Mouse (Mus musculus): ENCODE data around the gene Thap4.
"Not testable (repeated sequence)": the region's sequence is repeated elsewhere in the genome, so short reads cannot be mapped to it uniquely, and the experiment has no call there.

The Thap4 gene

DNA sequence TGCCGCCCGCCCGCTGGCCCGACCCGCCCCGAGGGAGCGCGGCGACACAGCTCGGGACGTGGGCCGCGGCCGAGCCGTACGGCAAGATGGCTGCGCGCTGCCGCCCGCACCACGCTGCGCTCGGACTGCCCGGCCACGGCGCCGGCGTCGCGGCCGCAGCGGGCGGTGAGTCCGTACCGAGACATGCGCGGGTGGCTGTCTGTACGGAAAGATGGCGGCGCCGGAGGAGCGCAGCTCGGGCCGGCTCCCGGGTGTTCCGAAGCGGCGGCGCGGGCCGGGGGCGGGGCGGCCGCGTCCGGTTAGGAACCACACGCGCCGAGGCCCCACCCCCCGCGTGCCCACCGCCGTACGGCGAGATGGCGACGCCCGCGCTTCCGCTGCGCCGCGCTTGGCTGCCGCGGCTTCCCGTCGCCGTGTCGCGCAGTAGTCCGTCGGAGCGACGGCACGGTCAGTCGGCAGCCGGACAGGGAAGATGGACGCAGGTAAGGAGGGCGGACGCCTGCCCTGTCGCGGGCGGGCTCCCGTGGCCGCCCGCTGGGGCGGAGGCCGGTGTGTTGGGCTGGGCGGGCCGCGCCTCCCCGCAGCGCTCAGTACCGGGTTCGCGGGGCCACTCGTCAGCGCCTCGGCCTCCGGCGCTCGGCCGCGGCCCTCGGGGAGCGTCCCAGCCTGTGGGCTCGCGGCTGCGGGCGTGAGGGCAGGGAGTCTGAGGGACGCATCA, at the start of gene Thap4:
TSS of gene Thap4 (minus strand) at position 292 of the 718 bp plus-strand sequence.
- peak; percentile 96 for DNase-seq (ENCODE audit: low spot score in 2 of 2)

DNA sequence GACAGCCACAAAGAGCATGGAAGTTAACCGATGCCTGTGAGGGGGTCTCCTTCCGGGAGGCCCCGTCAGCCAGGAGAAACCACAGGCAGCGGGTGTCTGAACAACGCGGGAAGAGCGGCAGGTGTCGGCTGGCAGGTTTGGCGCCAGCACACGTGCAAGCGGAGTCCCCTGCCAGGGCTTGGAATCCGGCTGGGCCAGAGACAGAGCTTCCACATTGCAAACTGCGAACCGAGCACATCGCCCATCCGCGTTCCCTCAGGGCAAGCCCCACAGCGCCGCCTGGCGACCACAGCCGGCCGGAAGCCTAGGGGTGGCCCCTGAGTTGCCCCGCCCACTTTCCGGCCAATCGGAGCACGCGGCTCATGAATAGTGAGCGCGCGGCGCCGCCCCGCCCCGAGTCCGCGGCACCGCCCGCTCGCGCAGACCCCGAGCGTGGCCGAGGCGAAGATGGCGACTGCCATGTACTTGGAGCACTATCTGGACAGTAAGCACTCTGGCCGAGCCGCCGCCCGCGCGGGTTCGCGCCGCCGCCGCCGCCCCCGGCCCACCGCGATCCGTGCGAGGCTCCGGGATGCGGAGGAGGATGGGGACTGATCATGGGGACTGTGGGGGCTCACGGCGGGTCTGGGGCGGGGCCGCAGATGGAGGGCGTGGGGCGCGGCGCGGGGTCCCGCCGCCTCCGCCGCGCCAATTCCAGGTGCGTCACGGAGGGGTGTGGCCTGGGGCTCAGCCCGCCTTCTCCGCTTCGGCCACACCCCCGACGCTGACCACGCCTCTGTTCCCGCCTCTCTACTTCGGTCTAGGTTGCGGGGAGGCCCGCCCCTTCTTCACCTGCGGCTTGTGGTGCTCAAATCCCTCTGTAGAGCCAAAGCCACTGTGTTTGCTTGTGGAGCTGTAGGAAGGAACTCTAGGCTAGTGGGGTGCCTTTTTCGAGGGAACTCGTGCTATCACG, 49.2 kb upstream of the Thap4 start, which contains the start of gene Ing5:
TSS of gene Ing5 (plus strand) at position 410 of the 952 bp plus-strand sequence.
- peak; percentile 99 to 100 for DNase-seq (ENCODE audit: low spot score in 2 of 2)

DNA sequence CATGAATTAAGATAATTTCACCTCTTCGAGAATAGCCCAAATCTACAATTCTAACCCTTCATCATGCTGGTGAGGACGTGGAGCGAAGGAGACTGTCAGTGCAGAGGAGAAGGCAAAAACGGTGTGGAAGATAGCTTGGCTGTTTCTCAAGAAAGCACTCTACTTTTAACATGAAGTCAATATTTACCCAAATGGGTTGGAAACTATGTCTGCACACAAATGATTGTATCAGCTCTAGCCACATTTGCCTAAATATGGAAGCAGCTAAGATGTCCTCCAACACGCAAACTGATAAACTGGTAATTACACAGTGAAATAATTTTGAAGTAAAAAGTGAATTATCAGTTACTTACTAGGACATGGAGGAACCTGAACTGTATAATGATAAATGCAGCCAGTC, 48.1 kb upstream of the Thap4 start:
- no peak for DNase-seq (ENCODE audit: low spot score in 2 of 2)

DNA sequence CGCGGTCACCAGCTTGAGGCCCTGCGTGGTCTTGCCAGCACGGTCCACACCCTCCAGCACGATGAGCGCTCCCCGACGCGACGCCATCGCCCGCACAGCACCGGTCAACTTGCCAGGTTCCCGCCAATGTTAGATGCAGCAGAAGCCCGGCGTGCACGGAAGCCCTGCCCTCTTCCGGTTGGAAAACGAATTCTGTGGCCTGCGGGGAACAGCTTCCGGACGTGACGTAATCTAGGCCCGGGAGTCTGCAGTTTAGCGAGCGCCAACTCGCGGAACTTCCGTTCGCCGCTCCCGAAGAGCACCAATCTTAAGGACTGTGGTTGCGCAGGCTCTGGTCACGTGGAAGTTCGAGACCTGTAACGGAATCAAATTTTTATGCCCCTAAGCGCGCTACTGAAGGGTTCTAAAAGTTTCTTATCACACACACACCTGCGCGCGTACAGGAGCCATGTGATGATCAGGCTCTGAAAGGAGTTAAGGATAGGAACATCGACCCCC, 47.1 kb upstream of the Thap4 start, which contains the start of gene Dtymk:
TSS of gene Dtymk (minus strand) at position 194 of the 498 bp plus-strand sequence.
- peak; percentile 96 to 97 for DNase-seq (ENCODE audit: low spot score in 2 of 2)

DNA sequence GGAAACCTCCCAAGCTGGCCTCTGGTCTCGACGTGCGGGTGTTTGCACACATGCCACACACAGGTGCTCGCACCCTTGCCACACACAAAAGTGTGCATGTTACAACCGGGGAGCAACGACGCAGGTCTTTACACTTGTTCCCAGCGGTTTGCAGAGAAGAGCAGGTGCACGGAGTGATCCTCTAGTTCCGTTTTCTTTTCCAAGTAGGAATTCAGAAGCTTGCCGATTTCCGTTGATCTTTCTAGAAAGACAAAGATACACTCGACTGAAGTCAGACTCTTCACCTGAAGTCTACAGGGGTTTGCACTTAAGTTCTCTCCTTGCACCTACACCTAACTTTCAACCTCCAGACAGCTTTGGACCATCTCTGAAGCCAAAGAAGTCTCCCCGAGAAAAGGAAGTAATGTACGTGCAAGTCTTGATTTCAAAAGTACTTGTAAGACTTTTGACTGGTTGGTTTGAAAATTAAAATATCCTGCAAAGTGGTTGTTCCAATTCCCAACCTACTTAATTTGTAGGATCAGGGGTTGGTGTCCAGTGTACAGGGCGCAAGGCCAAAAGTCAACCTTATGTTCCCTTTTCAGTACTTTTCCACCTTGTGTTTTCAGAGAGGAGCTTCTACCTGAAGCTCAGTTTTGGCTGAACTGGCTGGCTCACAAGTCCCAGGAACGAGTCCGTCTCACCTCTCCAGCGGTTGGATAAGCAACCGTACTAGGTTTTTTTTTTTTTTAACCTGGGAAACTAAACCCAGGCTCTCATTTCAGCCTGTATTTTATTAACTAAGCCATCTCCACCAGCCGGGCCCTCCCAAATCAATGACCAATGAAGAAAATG, 46.2 kb upstream of the Thap4 start:
- DNase-seq (ENCODE audit: low spot score in 2 of 2), result no peak

DNA sequence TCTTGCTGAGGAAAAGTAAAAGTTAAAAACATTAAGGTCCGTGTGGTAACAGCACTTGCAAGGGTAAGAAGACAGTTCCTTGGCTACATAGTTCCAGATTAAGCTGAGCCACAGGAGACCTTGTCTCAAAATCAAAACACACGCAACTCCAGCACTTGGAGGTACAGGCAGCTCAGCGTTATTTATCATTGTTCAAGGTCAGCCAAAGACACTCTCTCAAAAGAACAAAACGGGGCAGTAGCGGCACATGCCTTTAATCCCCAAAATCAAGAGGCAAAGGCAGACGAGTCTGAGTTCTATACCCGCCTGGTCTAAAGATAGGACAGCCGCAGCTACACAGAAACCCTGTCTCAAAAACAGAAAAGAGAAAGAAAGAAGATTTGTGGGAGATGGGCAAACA, 41.2 kb upstream of the Thap4 start:
- DNase-seq (ENCODE audit: low spot score in 2 of 2), result no peak

DNA sequence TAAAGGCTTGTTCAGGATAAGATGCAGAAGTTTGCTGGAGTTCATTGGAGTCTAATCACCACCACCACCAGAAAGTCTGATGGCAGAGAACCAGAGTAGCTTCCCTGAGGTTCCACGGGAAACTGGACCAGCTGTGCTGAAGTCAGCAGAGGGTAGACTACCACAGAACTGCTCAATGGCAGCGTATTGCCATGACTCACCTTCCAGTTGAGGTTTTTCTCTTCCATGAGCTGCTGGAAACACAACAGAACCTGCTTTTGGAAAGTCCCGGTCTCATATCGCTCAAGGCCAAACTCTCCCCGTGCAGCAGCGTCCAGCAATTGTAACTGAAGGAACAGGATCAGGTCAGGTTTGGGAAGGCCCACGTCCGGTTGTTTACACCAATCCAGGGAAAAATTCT, 39.9 kb upstream of the Thap4 start:
- no peak for DNase-seq (ENCODE audit: low spot score in 2 of 2)

DNA sequence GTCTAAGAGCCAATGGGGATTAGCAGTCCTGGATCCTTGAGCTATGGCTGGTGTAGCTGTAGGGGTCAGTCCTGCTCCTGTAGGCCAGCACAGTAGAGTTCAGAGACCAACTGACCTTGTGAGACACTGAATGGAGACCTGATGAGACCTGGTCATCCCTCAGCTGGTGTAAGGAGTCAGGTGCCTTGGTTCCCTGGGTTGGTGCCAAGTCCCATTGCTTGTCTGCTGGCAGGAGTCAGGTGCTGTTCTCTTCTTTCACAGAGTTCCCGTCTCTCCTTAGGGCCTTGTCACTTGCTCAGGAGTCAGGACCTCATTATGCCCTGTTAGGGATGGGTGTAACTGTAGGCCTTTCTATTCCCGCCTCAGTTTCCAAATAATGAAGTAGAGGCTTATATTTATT, 32.2 kb upstream of the Thap4 start:
- no peak for DNase-seq (ENCODE audit: low spot score in 2 of 2)

DNA sequence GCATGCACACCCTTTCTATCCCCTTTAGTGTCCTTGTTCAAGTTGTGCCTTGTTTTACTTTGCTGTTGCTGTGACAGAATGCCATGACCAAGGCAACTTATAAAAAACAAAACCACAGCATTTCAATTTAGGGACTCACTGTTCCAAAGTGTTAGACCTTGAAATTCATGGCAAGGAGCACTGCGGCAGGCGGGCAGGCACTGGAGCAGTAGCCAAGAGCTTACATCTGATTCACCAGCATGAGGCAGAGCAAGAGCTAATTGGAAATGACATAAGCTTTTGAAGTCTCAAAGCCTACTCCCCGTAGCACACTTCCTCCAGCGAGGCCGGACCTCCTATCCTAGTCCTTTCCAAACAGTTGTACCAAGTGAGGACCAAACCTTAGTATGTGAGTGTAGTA, 22.0 kb upstream of the Thap4 start:
- no peak for DNase-seq (ENCODE audit: low spot score in 2 of 2)

DNA sequence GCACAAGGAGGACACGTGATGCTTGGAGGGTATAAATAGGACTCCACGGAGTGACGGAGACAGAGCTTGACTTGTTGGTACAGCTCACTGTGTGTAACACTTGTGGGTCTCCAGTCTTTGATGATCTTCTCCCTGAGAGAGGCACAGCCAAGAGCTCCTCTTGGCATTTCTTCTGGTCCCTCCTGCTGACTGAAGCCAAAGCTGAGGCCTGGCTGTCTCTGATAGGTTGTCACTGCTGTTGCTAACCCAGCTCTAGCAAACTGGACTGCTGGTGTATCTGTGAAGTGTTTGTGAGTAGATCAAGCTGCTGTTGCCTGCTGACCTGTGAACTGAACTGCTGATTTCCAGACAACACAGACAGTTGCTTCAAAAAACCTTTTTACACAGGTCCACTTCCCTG, 15.2 kb upstream of the Thap4 start:
- no peak for DNase-seq (ENCODE audit: low spot score in 2 of 2)

DNA sequence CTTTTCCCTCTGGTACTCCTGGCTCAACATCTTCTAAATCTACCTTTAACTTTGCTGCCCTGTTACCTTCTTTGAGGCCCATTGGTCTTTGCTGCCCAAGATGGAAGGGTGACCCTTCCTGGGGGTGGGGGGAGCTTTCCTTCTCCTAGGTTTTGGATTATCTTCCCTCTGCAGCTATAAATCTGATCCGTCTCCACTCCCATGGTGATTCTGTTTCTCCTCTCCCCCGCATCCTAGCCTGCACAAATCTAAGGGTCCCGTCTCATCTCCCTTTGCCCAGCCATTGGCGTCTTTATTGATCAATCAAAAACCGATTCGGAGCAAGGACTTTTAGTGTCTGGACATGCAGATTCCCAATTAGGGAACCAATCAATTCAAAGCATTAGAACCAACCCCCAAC, 12.9 kb upstream of the Thap4 start:
- DNase-seq (ENCODE audit: low spot score in 2 of 2), result no peak

DNA sequence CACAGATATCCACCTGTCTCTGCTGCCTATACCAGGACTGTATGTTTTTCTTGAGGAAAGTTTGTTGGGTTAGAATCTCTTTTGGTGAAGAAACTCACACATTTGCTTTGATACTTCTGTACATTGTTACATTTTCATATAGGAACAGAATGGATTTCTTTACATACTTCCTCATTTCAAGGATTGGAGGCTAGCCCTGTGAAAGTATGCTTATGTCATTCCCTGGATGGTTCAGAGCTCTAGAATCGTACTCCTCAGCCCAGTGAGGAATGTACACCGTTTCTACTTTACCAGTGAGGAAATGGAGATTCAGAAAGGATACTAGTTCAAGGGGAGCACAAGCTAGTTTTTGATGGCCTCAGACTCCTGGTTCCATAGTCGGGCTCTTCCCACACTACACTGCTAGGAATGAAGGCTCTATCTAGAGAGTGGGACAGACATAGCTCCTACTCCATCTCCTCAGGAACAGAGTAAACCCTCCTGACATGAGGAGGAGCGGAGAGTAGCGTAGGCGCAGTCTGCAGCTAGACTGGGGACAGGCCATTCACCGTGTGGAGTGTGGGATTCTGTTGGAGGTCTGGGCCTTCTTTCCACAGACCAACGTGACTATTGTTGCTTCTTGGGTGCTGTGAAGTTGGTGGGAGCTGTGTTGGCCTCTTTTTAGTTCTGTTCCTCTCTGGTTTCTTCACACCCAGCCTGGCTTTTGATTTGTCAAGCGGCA, 10.4 kb upstream of the Thap4 start:
- no peak for DNase-seq (ENCODE audit: low spot score in 2 of 2)

DNA sequence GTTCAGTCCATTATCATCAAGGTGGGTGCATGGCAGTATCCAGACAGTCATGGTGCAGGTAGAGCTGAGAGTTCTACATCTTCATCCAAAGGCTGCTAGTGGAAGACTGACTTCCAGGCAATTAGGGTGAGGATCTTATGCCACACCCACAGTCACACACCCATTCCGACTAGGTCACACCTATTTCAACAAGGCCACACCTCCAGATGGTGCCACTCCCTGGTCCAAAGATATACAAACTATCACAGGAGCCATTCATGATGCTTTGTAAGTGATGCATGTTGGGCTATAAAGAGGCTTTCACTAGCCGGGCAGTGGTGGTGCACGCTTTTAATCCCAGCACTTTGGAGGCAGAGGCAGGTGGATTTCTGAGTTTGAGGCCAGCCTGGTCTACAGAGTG, 8.9 kb upstream of the Thap4 start:
- not testable (repeated sequence) for DNase-seq (ENCODE audit: low spot score in 2 of 2)

DNA sequence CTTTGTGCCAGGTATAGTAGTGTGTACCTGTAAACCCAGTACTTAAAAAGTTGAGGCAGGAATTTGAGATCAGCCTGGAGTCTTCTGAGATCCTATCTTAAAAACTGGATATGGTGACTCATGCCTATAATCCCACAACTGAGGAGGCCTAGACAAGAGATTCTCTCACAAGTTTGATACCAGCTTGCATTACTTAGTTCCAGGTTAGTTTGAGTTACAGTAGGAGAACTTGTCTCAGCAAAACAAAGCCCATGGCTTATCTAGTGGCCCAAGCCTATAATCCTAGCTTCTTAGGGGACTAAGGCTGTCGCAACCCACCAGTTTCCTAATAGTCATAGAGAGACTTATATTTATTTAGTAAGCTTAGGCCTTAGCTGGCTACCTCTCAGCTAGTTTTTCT, 5.4 kb upstream of the Thap4 start:
- no peak for DNase-seq (ENCODE audit: low spot score in 2 of 2)

DNA sequence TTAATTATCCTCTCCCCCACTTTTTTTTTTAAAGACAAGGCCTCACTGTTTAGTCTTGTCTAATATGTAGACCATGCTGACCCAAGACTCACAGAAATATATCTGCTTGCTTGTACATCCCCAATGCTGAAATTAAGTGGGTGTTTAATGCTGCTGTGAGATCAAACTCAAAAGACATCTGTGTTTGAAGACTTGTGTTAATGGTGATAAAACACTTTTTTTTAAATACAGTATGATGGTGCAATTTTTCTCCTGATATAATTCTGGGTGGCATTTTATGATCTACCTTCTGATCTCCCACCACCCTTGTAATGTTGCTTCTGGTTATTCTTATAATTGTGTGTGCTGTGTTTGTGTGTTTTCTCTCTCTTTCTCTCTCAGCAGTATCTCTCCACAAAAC, 1.5 kb upstream of the Thap4 start:
- DNase-seq (ENCODE audit: low spot score in 2 of 2), result no peak

DNA sequence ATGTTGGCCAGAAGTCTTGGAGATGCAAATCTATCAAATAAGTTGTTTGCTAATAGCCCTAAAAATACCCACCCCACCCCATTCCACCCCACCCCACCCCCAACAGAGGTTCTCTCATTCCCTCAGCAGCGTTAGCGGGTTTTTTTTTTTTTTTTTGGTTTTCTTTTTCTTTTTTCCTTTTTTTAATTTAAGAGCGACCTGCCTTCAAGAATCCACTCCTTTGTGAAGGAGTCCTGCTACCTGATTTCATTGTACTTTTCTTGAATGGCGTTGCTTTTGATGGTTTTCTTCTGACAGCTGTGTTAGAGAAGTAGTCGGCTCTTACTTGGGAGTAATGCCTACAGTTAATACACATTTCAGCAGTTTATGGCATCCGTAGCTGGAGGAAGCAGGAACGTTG, 954 bp upstream of the Thap4 start:
- no peak for DNase-seq (ENCODE audit: low spot score in 2 of 2)

DNA sequence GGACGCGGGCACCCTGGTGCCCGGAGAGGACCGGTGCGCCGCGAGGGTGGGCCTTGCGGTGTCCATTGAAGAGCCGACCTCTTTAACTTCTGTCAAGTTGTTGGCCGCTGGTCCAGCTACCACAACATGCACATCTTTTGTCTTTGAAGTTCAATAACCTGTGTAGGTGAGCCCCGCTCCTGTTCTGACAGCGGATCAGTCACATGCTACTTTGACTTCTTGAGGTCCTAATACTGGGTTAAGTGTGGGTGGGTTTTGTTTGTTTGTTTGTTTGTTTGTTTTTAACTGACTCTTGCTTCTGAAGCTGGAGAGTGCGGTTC, 587 bp upstream of the Thap4 start:
- DNase-seq (ENCODE audit: low spot score in 2 of 2), result no peak

DNA sequence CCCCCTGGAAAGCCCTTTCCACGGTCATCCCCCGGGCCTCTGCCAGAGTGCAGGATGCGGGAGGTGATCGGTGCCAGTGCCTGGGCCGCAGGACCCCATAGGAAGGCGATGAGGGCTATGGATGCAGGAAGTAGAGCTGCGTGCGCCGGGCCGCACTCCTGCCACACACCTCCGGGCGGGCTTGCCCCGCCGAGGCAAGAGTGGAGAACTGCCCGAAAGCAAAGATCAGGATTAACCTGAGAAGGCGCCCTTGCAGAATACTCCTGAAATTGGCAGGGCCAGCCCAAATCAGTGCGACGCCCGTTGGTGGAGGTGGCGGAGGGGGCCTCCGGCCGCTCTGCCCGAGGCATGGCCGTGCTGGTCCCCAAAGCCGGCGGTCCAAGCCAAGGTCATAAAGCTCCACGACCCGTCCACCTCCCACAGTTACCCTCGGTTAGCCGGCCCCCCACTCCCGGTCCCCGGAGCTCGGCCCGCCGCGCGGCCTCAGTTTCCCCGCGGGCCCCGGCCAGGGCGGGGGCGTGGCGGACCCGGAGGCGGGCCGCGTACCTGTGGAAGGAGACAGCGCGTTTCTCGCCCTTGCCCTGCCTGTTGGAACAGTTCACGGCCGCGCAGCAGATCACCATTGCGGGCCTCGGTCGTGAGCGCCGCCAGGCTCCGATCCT, 622 bp downstream of the Thap4 start:
- no peak for DNase-seq (ENCODE audit: low spot score in 2 of 2)

DNA sequence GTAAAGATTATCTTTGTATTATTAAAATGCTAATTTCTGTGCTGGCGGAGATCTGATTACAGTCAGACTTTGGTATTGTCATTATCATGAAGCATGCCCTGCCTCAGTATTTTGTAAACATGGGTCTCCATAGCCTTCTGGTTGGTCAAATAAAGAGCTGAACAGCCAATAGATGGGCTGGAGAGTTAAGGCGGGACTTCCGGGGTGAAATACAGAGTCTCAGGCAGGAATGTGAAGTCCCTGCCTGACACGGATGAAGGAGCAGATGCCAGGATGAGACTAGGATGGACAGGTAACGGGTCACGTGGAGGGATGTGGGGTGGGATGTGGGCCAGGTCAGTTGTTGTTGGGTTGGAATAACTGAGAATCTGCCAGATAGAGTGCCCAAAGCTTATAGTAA, 3.4 kb downstream of the Thap4 start, which contains the start of gene Atg4b:
TSS of gene Atg4b (plus strand) at position 211 of the 400 bp plus-strand sequence.
- DNase-seq (ENCODE audit: low spot score in 2 of 2), result no peak

DNA sequence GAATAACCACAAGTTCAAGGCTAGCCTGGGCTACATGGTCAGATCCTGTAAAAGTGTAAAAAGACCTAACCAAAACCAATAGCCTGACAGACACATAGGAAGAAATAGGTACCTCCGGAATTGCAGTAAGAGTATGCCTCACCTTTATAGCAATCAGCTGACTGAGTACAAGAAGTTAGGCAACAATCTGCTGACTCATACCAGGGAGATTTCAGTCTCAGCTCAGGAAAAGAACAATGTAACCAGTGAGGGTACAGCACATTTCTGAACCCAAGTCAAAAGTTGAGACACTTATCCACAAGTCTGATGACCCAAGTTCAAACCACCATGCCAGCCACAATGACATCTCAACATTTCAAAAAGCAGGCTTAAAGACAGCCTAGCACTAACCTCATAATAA, 6.1 kb downstream of the Thap4 start:
- DNase-seq (ENCODE audit: low spot score in 2 of 2), result no peak

DNA sequence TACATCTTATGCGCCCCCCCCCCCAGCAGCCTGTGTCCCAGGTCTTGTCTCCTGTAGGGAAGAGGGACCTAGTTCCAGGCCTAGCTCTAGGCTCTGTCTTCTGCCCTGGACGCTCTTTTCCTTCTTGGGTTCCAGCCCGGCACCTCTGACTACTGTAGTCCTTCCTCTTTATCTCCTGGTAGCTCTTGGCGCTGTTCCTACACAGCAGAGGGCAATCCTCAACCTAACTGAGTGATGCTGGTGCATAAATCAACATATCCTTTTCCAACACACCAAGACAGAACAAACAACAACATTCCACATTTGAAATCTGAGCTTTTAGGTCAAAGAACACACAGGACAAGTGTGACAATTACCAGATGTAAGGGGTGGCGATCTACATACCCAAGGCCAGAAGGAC, 8.5 kb downstream of the Thap4 start:
- no peak for DNase-seq (ENCODE audit: low spot score in 2 of 2)
